ENCODE assay signal across 8 mouse cellular contexts in the genomic region with DNA sequence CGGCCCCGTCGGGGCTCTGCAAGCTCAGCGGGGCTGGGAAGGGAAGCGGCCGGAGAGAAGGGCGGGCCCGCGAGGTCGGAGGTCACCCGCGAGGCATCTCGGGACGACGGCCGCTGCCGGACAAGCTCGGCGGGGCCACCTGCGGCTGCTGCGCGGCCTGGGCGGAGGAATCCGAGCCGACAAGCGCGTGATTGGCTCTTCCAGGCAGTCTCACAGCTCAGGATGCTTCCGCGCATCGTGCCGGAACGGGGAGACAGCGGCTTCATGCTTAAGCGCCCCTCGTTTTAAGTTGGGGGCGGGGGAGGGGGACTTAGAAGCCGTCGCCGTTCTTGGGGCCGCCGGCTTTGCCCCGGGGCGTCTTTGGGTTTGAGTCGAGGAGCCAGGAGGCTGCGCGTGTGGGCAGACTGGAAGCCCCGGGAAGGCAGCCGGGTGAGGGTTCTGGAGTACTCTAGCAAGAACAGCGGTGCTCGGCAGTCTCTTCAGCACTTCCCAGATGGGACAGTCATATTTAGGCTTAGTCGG. TPM values are rescaled to one million over a fixed set of nuclear protein-coding genes. Genes with fewer than 3 reads are reported as not detected.
A peak's percentile ranks its signal among the peaks of the same experiment; 100 is the strongest.
DNase-seq lines count a peak whose midpoint lies in the region; ATAC-seq and TF ChIP-seq lines count a peak whose summit lies in the region.

No protein-coding gene starts in this region.

- ATAC-seq in common myeloid progenitor, adult 5-6 weeks (replicated peaks; ENCODE audit: low read depth, poor library complexity, severe bottlenecking): peak; percentile 78
- peak; percentile 77 for ATAC-seq in megakaryocyte progenitor cell, adult 5-6 weeks (replicated peaks; ENCODE audit: poor library complexity)

- peak overlapping the region; percentile 100 for H3K27ac ChIP-seq in gastrocnemius, adult 2 months

- peak overlapping the region; percentile 100 for H3K4me3 ChIP-seq in gastrocnemius, adult 2 months

- intact Hi-C loops in gastrocnemius, adult 2 months (cut with DNase I): loop anchor here (1.0 to 5.0 kb wide), 2 partner anchors 15 to 75 kb away; partner anchors contain the start of genes Mrpl18 and Tcp1

- TF ChIP-seq CTCF in gastrocnemius, adult 2 months (IDR thresholded peaks at IDR 0.05): no peak

- DNase-seq in ZHBTc4 (ENCODE audit: low read depth, low spot score): peak; percentile 97
- peak; percentile 99 for DNase-seq in gastrocnemius, adult 2 months
- DNase-seq in hindlimb bud, embryonic 11.5 days (ENCODE audit: extremely low spot score, low read depth, low spot score): peak; percentile 61
- peak; percentile 81 to 94 for DNase-seq in left cerebral cortex, adult 9 months (ENCODE audit: low spot score in 2 of 2)
- peak; percentile 96 for DNase-seq in right cerebral cortex, postnatal 14 days
- DNase-seq in urinary bladder, postnatal 36 days (ENCODE audit: low spot score in 2 of 2): peak; percentile 95 to 96

RNA-seq across cellular contexts. Expression of gene Wtap, which starts 1.4 kb away (rescaled TPM):
- 274 and 376 TPM in 2 replicates for total RNA-seq in common myeloid progenitor, adult 5-6 weeks (2017)
- total RNA-seq in gastrocnemius, adult 2 months (2021): 10 to 100 TPM; 29.1 to 30.0 TPM
- total RNA-seq in megakaryocyte progenitor cell, adult 5-6 weeks (2015): 115 TPM in 2 replicates
- 274 and 365 TPM in 2 replicates for total RNA-seq in megakaryocyte progenitor cell, adult 5-6 weeks (2017)

RNA-seq across cellular contexts. Expression of gene Sod2, which starts 14.1 kb away (rescaled TPM):
- 77.1 and 80.1 TPM in 2 replicates for total RNA-seq in common myeloid progenitor, adult 5-6 weeks (2017)
- 100 to 1,000 TPM; 383 to 534 TPM for total RNA-seq in gastrocnemius, adult 2 months (2021)
- total RNA-seq in megakaryocyte progenitor cell, adult 5-6 weeks (2015): 118 and 119 TPM in 2 replicates
- 69.0 and 77.7 TPM in 2 replicates for total RNA-seq in megakaryocyte progenitor cell, adult 5-6 weeks (2017)

RNA-seq across cellular contexts. Expression of gene Acat2, which starts 32.0 kb away (rescaled TPM):
- 14.9 and 17.3 TPM in 2 replicates for total RNA-seq in common myeloid progenitor, adult 5-6 weeks (2017)
- total RNA-seq in gastrocnemius, adult 2 months (2021): 1 to 10 TPM; 2.6 to 4.9 TPM
- 16.4 and 18.1 TPM in 2 replicates for total RNA-seq in megakaryocyte progenitor cell, adult 5-6 weeks (2015)
- 14.7 and 16.7 TPM in 2 replicates for total RNA-seq in megakaryocyte progenitor cell, adult 5-6 weeks (2017)

RNA-seq across cellular contexts. Expression of gene Acat3, which starts 52.1 kb away (rescaled TPM):
- 0.27 and 0.29 TPM in 2 replicates for total RNA-seq in common myeloid progenitor, adult 5-6 weeks (2017)
- not detected for total RNA-seq in gastrocnemius, adult 2 months (2021)
- 0.07 TPM in 1 of 2 replicates, not detected in the other for total RNA-seq in megakaryocyte progenitor cell, adult 5-6 weeks (2015)
- 0.30 and 0.54 TPM in 2 replicates for total RNA-seq in megakaryocyte progenitor cell, adult 5-6 weeks (2017)

RNA-seq across cellular contexts. Expression of gene Gpr31b, which starts 59.6 kb away (rescaled TPM):
- total RNA-seq in common myeloid progenitor, adult 5-6 weeks (2017): 0.73 TPM in 1 of 2 replicates, not detected in the other
- total RNA-seq in gastrocnemius, adult 2 months (2021): not detected
- total RNA-seq in megakaryocyte progenitor cell, adult 5-6 weeks (2015): 0.91 TPM in 1 of 2 replicates, not detected in the other
- total RNA-seq in megakaryocyte progenitor cell, adult 5-6 weeks (2017): 0.41 TPM in 1 of 2 replicates, not detected in the other

Comparison
In these comparisons a context has a peak if more than half of its experiments do, and no peak if none do; other contexts are left out.
1. Peak in every context shown above with its lines: DNase-seq, ATAC-seq, H3K4me3 ChIP-seq and H3K27ac ChIP-seq.